Mouse (Mus musculus): Measurements from ENCODE around the gene Plscr1. TPM values are rescaled to one million over a fixed set of nuclear protein-coding genes. Genes with fewer than 3 reads are reported as not detected.

Gene Plscr1
- polyA plus RNA-seq, 2 experiments: 9.4 to 13.6 TPM

- Histone ChIP-seq H3K9ac (ENCODE audit: low read depth, low read length, severe bottlenecking) (no peak overlapping the region), H3K36me3 (ENCODE audit: control insufficient read depth, insufficient read depth, low read length) (no peaks in the 10 kb centered on the region), H3K27ac (replicated peaks; ENCODE audit: low read depth, low read length) (no peak overlapping the region), H3K9me3 (ENCODE audit: control insufficient read depth, low read length) (no peaks in the 10 kb centered on the region), H3K4me3 (replicated peaks; ENCODE audit: low read length) (no peak overlapping the region), H3K27me3 (ENCODE audit: control insufficient read depth, insufficient read depth, low read length) (no peaks in the 10 kb centered on the region), H3K4me2 (replicated peaks; ENCODE audit: low read depth, low read length, severe bottlenecking) (no peak overlapping the region), H3K4me1 (ENCODE audit: control insufficient read depth, insufficient read depth, low read length) (no peaks in the 10 kb centered on the region)
- ATAC-seq (ENCODE audit: low FRiP score, low read depth) (no peak), DNase-seq (ENCODE audit: low spot score) (no peak)
- no peak for TF ChIP-seq POLR2A (IDR thresholded peaks at IDR 0.05; ENCODE audit: borderline replicate concordance, extremely low read depth, insufficient read depth, insufficient read length)
- WGBS: 94% methylated on average over 1 of the region's 1 CpGs
These were observed 24.8 kb upstream of the Plscr1 start for GRCm38 (mm10) chr9:92224598-92225231.

- Histone ChIP-seq H3K4me3 (replicated peaks; ENCODE audit: low read length) (no peak overlapping the region), H3K36me3 (ENCODE audit: control insufficient read depth, insufficient read depth, low read length) (no peaks in the 10 kb centered on the region), H3K9me3 (ENCODE audit: control insufficient read depth, low read length) (no peaks in the 10 kb centered on the region), H3K27me3 (ENCODE audit: control insufficient read depth, insufficient read depth, low read length) (no peaks in the 10 kb centered on the region), H3K9ac (ENCODE audit: low read depth, low read length, severe bottlenecking) (no peak overlapping the region), H3K4me1 (ENCODE audit: control insufficient read depth, insufficient read depth, low read length) (no peaks in the 10 kb centered on the region), H3K4me2 (replicated peaks; ENCODE audit: low read depth, low read length, severe bottlenecking) (no peak overlapping the region), H3K27ac (replicated peaks; ENCODE audit: low read depth, low read length) (no peak overlapping the region)
- WGBS: 84% methylated on average over 3 of the region's 3 CpGs
- no peak for DNase-seq (ENCODE audit: low spot score)
- no peak for ATAC-seq (ENCODE audit: low FRiP score, low read depth)
- no peak for TF ChIP-seq POLR2A (IDR thresholded peaks at IDR 0.05; ENCODE audit: borderline replicate concordance, extremely low read depth, insufficient read depth, insufficient read length)
These were observed 23.4 kb upstream of the Plscr1 start for GRCm38 (mm10) chr9:92226127-92226655.

GRCm38 (mm10) chr9:92226795-92227194, 22.8 kb upstream of the Plscr1 start:
- no peak overlapping the region for H3K4me2 ChIP-seq (replicated peaks; ENCODE audit: low read depth, low read length, severe bottlenecking)
- DNase-seq (ENCODE audit: low spot score) (no peak), ATAC-seq (ENCODE audit: low FRiP score, low read depth) (no peak)
- H3K36me3 ChIP-seq (ENCODE audit: control insufficient read depth, insufficient read depth, low read length): no peaks in the 10 kb centered on the region
- H3K9ac ChIP-seq (ENCODE audit: low read depth, low read length, severe bottlenecking): no peak overlapping the region
- no peaks in the 10 kb centered on the region for H3K27me3 ChIP-seq (ENCODE audit: control insufficient read depth, insufficient read depth, low read length)
- no peaks in the 10 kb centered on the region for H3K9me3 ChIP-seq (ENCODE audit: control insufficient read depth, low read length)
- H3K4me1 ChIP-seq (ENCODE audit: control insufficient read depth, insufficient read depth, low read length): no peaks in the 10 kb centered on the region
- H3K27ac ChIP-seq (replicated peaks; ENCODE audit: low read depth, low read length): no peak overlapping the region
- no peak overlapping the region for H3K4me3 ChIP-seq (replicated peaks; ENCODE audit: low read length)
- 82% methylated on average over 3 of the region's 3 CpGs for WGBS
- no peak for TF ChIP-seq POLR2A (IDR thresholded peaks at IDR 0.05; ENCODE audit: borderline replicate concordance, extremely low read depth, insufficient read depth, insufficient read length)

- H3K36me3 ChIP-seq (ENCODE audit: control insufficient read depth, insufficient read depth, low read length): no peaks in the 10 kb centered on the region
- no peaks in the 10 kb centered on the region for H3K4me1 ChIP-seq (ENCODE audit: control insufficient read depth, insufficient read depth, low read length)
- no peak for ATAC-seq (ENCODE audit: low FRiP score, low read depth)
- no peak overlapping the region for H3K9ac ChIP-seq (ENCODE audit: low read depth, low read length, severe bottlenecking)
- H3K9me3 ChIP-seq (ENCODE audit: control insufficient read depth, low read length): no peaks in the 10 kb centered on the region
- 70% methylated on average over 16 of the region's 16 CpGs for WGBS
- no peak for TF ChIP-seq POLR2A (IDR thresholded peaks at IDR 0.05; ENCODE audit: borderline replicate concordance, extremely low read depth, insufficient read depth, insufficient read length)
- no peak for DNase-seq (ENCODE audit: low spot score)
- H3K27me3 ChIP-seq (ENCODE audit: control insufficient read depth, insufficient read depth, low read length): no peaks in the 10 kb centered on the region
- no peak overlapping the region for H3K27ac ChIP-seq (replicated peaks; ENCODE audit: low read depth, low read length)
- no peak overlapping the region for H3K4me2 ChIP-seq (replicated peaks; ENCODE audit: low read depth, low read length, severe bottlenecking)
- no peak overlapping the region for H3K4me3 ChIP-seq (replicated peaks; ENCODE audit: low read length)
These were observed 20.4 kb upstream of the Plscr1 start for GRCm38 (mm10) chr9:92228867-92229832.

- H3K36me3 ChIP-seq (ENCODE audit: control insufficient read depth, insufficient read depth, low read length): no peaks in the 10 kb centered on the region
- no peaks in the 10 kb centered on the region for H3K27me3 ChIP-seq (ENCODE audit: control insufficient read depth, insufficient read depth, low read length)
- 34% methylated on average over 2 of the region's 2 CpGs for WGBS
These were observed 19.7 kb upstream of the Plscr1 start for GRCm38 (mm10) chr9:92229833-92230205.

More at GRCm38 (mm10) chr9:92229833-92230205, 19.7 kb upstream of the Plscr1 start:
- no peak overlapping the region for H3K4me2 ChIP-seq (replicated peaks; ENCODE audit: low read depth, low read length, severe bottlenecking)
- TF ChIP-seq POLR2A (IDR thresholded peaks at IDR 0.05; ENCODE audit: borderline replicate concordance, extremely low read depth, insufficient read depth, insufficient read length): no peak
- no peak overlapping the region for H3K9ac ChIP-seq (ENCODE audit: low read depth, low read length, severe bottlenecking)
- H3K4me1 ChIP-seq (ENCODE audit: control insufficient read depth, insufficient read depth, low read length): no peaks in the 10 kb centered on the region
- ATAC-seq (ENCODE audit: low FRiP score, low read depth) (no peak), DNase-seq (ENCODE audit: low spot score) (no peak)
- no peak overlapping the region for H3K27ac ChIP-seq (replicated peaks; ENCODE audit: low read depth, low read length)
- no peaks in the 10 kb centered on the region for H3K9me3 ChIP-seq (ENCODE audit: control insufficient read depth, low read length)
- H3K4me3 ChIP-seq (replicated peaks; ENCODE audit: low read length): no peak overlapping the region
